Mouse (Mus musculus): Measurements from ENCODE around the gene Ifit3.
"Not testable (repeated sequence)": the region's sequence is repeated elsewhere in the genome, so short reads cannot be mapped to it uniquely, and the experiment has no call there.

The Ifit3 gene

GRCm38 (mm10) chr19:34587898-34588692 lies 4.8 kb downstream of the Ifit3 start:
- DNase-seq (ENCODE audit: low read depth) = not testable (repeated sequence)

- DNase-seq (ENCODE audit: low read depth) = no peak
These were observed 5.6 kb downstream of the Ifit3 start for GRCm38 (mm10) chr19:34588959-34589358.

- no peak for DNase-seq (ENCODE audit: low read depth)
These were observed 10.1 kb downstream of the Ifit3 start for GRCm38 (mm10) chr19:34593456-34593855.

DNA sequence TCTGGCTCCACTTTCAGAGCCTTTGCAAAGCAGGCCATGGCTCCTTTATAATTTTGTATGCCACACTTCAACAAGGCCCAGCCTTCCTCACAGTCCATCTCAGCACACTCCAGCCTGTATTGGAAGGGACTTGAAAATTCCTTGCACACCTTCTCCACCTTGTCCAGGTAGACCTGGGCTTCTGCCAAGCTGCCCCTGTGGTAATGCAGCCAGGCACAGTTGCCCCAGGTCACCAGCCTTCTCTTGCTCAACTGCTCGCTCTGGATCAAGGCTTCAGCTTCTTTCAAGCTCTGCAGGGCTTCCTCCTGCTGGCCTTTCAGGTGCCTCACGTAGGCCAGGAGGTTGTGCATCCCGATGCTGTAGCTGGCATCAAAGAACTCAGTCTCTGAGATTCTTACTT lies 11.2 kb downstream of the Ifit3 start:
- not testable (repeated sequence) for DNase-seq (ENCODE audit: low read depth)

GRCm38 (mm10) chr19:34596811-34597210 lies 13.5 kb downstream of the Ifit3 start:
- no peak for DNase-seq (ENCODE audit: low read depth)

- peak; percentile 90 for DNase-seq (ENCODE audit: low read depth)
These were observed 15.0 kb downstream of the Ifit3 start for GRCm38 (mm10) chr19:34598341-34598740.

GRCm38 (mm10) chr19:34599250-34599649 lies 15.9 kb downstream of the Ifit3 start:
- DNase-seq (ENCODE audit: low read depth) = not testable (repeated sequence)

DNA sequence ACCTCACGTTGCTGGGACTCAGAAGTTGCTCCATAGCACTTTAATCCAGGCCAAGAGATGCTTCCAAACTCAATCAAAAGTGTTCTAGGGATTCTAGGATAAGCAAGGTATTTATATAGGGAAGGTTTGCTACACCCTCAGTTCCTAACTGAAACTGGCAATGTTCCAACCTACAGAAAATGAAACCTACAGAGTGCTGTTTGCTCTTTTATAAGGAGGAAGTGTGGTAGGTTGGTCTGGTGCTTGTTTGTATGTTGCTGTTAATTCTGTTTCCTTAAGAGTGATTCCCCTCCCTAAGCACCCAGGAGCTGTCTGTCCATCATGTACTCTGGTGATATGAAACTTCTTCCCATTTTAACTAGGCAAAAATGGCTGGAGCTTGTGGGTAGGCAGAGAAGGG lies 18.6 kb downstream of the Ifit3 start, which contains the start of gene Ifit1bl1:
Gene Ifit1bl1, minus strand, starts transcription at position 69 of the 400 bp plus-strand sequence.
- not testable (repeated sequence) for DNase-seq (ENCODE audit: low read depth)

DNA sequence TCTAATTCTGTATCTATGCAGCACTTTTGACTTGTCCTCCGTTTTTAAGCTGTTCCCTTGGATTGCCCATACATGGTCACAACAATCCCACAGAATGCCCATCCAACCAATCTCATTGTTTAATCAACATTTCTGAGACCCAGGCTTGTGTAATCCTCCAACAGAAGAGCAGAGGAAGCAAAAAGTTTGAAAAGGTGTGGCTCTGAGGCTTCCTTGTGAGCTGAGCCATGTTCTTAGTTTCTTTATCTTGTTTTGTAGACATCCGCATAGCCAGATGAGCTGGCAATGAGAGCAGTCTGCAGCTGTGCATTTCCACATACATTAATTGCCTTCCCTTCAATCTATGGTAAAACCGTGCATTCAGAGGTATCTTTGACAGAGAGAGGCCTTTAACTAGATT lies 22.1 kb downstream of the Ifit3 start:
- no peak for DNase-seq (ENCODE audit: low read depth)

DNA sequence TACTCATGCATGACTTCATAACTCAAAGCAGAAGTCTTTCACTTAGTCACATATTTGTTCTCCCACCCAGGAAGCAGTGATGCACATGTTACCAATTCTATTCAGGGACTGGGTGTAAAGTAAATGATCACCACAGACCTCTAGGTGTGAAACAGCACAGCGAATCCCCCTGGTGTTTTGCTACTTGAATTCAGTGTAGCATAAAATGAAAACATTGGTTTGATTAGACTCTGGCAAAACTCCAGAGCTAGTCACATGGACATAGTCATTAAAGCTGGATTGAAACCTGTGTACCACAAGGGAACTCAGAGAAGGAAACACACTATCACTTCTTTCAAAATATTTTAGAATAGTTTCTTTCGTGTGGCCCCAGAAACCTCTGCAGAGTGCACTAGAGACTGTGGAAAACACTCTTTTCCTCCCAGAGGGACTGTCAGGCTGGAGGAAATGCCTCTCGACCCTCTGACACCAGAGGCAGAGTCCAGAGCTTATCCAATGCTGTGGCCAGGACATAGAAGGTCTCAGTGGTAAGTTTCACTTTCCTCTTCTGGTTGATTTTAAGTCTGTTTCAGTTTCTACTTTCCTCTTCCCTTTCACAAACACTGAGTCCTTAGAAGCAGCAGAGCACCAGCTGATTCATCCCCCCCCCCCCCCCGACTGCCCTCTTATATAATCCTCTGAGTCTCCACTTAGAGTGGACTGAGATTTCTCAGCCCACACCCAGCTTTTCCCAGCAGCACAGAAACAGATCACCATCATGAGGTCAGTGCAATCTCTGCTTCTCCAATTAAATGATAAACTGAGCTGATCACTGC lies 24.1 kb downstream of the Ifit3 start, which contains the start of gene Ifit3b:
Gene Ifit3b, plus strand, starts transcription at position 734 of the 815 bp plus-strand sequence.
- DNase-seq (ENCODE audit: low read depth) = peak; percentile 74

DNA sequence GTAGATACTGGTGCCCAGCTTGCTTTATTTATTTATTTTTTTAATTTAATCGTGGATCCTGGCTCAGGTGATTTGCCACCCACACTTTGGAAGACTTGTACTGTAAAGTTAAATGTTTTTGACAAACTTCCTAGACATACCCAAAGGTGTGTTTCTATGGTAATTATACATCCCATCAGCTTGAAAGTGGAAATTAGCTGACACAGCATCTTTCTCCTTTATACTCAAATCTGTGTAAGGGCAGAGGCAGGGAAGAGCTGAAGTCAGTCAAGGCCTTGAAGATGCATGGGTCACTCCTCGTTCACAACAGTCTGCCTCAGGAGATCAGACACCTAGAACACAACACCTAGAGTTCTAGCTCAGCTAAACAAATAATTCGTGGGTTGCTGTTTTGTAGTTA lies 26.8 kb downstream of the Ifit3 start:
- not testable (repeated sequence) for DNase-seq (ENCODE audit: low read depth)

- DNase-seq (ENCODE audit: low read depth) = not testable (repeated sequence)
These were observed 29.1 kb downstream of the Ifit3 start for GRCm38 (mm10) chr19:34612243-34613001.

GRCm38 (mm10) chr19:34620871-34621270 lies 37.5 kb downstream of the Ifit3 start:
- no peak for DNase-seq (ENCODE audit: low read depth)

DNA sequence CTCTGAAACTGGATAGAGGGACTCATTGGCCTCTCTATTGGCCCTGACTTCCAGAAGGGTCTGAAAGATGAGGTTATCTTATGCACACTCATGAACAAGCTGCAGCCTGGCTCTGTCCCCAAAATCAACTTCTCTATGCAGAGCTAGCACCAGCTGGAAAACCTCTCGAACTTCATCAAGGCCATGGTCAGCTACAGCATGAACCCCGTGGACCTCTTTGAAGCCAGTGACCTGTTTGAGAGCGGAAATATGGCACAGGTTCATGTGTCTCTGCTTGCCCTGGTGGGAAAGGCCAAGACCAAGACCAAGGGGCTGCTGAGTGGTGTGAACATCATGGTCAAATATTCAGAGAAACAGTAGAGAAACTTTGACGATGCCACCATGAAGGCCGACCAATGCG lies 40.5 kb downstream of the Ifit3 start:
- DNase-seq (ENCODE audit: low read depth) = no peak

DNA sequence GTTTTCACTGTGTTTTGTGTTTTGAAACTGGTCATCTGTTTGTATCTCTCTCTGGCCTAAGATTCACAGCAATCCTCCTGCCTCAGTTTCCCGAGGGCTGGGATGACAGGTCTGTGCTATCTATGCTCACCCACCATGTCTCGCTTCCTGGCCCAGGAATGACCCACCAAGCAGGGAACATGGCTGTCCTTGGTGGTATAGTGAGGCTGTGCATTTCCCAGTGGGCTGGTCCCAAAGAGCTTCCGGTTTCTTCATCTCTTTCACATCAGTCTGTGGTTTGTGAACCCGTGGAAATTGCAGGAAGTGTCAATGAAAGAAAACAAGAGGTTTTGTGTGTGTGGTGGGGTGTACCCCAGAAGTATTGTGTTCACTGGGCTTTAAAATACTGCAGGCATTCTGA lies 41.3 kb downstream of the Ifit3 start:
- no peak for DNase-seq (ENCODE audit: low read depth)

- DNase-seq (ENCODE audit: low read depth) = no peak
These were observed 44.2 kb downstream of the Ifit3 start for GRCm38 (mm10) chr19:34627496-34627895.

DNA sequence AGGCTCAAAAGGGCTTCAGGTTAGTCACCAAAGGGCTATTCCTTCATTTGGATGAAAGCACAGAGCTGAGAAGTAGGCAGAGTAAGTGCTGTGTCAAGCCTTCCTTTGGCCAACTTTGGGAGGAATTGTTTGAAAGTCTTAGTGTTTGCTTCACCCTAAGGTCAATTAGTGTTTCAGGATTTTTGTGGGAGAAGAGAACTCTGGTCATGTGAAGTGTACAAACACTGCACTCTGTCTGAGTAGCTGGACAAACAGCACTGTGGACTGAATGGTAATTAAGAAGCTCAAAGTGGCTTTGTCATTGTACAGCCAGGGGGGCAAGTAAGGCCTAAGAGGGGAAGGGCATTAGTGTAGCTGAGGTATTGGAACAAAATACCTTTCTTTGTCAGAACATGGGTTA lies 48.2 kb downstream of the Ifit3 start:
- DNase-seq (ENCODE audit: low read depth) = no peak

GRCm38 (mm10) chr19:34633484-34633883 lies 50.2 kb downstream of the Ifit3 start:
- DNase-seq (ENCODE audit: low read depth) = no peak

DNA sequence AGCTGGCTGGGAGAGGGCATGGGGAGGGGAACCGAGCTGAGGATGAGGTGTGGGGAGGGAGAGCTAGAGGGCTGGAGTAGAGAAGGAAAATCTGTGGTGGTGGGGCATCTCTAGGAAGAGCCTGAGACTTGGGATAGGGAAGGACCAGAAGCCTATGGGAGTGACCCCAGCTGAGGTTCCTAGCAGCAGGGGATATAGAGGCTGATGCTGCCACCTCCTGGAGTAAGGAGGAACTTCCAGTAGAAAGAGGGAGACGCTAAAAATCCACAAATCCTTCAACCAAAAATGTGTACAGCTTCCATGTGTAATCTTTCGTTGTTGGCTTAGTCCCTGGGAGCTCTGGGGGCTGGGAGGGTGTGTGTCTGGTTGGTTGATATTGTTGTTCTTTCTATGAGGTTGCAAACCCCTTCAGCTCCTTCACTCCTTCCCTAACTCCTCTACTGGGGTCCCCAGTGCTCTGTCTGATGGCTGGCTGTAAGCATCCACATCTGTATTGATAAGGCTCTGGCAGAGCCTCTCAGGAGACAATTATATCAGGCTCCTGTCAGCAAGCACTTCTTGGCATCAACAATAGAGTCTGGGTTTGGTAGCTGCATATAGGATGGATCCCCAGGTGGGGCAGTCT lies 53.7 kb downstream of the Ifit3 start:
- peak; percentile 37 for DNase-seq (ENCODE audit: low read depth)
